Mouse (Mus musculus): ENCODE data around the gene Nmnat2.
A peak's percentile ranks its signal among the peaks of the same experiment; 100 is the strongest.

The Nmnat2 gene

GRCm38 (mm10) chr1:153019623-153020022 is 64.8 kb downstream of the Nmnat2 start:
- no peak for DNase-seq (ENCODE audit: low spot score)

DNA sequence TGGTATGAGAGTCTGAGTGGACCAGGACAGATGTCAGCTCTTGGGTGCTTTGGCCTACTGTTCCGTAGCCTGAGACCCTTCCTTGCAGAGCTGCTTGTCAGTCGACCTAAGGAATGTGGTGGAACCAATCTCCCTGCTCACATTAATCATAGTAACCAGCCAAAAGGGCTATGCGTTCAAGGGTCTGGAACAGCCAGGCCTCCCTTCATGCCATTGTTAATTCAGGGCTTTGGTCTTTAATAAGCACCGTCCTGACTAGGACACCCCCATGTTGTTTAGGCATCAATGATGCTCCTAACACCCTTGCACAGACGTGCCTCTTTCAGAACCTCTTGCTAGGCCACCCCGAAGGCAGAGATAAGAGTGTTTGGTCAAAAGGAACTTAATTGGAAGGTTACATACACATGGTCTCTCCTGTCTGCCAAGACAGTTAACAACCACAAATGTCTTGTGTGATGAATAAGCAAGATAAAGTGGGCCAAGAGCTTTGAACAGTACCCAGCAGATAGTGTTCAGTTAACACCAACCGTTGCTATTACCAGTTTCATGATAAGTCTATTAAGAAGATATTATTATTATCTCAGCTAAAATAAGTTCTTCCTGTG is 66.3 kb downstream of the Nmnat2 start:
- no peak for DNase-seq (ENCODE audit: low spot score)

DNA sequence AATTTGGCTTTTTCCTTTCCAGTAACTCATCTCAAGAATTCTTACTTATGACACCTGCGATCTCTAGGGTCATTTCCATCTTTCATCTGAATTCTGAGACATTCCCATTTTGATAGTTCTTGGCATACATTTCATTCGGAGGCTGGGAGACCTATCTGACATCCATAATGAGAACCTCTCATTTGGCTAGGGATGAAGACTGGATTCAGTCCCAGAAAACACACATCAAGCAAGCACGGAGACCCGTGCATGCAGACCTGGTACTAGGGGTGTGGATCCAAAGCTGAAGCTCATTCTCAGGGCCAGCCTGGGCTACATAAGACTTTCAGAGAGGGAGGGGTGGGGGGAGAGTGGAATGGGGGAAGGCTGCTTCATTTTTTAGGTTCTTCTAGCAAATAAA is 68.2 kb downstream of the Nmnat2 start:
- no peak for DNase-seq (ENCODE audit: low spot score)

GRCm38 (mm10) chr1:153023875-153024274 is 69.1 kb downstream of the Nmnat2 start:
- no peak for DNase-seq (ENCODE audit: low spot score)

GRCm38 (mm10) chr1:153024453-153024852 is 69.7 kb downstream of the Nmnat2 start:
- DNase-seq (ENCODE audit: low spot score): no peak

GRCm38 (mm10) chr1:153031345-153031744 is 76.6 kb downstream of the Nmnat2 start:
- DNase-seq (ENCODE audit: low spot score): no peak

- no peak for DNase-seq (ENCODE audit: low spot score)
Measured at GRCm38 (mm10) chr1:153031954-153032353, 77.2 kb downstream of the Nmnat2 start.

DNA sequence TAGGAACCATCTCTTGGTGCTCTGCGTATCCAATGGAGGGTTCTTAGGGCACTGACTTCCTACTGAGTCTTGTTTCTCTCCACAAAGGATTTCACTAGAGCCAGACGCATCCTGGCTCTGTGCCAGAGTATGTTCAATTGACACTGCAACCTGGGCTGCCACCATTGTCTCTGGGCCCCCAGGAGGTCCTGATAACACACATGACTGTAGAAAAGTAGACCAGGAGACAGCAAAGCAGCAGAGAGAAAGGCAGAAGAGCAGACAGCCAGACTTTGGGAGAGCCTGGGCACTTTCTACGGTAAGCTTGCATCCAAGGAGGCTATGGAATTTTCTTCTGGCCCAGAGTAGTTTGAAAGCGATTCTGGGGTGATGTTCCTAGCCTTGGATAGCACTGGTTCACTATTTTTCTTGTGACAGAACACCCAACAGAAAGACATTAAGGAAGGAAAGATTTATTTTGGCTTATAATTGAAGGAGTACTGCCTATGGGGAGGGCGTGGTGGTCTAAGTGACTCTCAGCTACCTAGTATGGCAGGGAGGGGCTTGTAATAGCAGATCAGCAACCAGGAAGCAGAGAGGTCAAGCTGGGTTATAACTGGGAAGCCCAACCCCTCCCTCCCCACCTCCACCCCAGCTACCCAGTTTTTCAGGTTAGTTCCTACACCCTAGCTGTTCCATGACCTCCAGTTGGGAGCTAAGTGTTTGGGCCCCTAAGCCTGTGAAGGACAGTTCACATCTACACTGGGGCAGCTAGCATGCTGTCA is 78.5 kb downstream of the Nmnat2 start:
- DNase-seq (ENCODE audit: low spot score): no peak

DNA sequence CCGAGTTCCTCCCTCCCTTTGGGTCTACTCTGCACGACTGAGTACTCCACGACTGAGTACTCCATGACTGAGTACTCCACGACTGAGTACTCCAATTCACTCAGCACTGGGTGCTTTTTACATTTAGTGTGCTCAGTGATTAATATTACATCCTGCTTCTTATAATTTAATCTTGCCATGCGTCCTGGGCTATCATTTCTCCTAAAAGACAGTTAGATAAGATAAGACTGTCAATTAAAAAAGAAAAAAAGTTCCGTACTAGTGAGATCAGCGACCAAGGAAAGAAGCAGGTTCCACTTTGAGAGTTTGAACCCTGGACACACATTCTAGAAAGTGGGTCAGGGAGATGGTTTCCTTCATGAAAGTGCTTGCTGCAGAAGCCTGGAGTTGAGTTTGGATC is 79.3 kb downstream of the Nmnat2 start:
- no peak for DNase-seq (ENCODE audit: low spot score)

DNA sequence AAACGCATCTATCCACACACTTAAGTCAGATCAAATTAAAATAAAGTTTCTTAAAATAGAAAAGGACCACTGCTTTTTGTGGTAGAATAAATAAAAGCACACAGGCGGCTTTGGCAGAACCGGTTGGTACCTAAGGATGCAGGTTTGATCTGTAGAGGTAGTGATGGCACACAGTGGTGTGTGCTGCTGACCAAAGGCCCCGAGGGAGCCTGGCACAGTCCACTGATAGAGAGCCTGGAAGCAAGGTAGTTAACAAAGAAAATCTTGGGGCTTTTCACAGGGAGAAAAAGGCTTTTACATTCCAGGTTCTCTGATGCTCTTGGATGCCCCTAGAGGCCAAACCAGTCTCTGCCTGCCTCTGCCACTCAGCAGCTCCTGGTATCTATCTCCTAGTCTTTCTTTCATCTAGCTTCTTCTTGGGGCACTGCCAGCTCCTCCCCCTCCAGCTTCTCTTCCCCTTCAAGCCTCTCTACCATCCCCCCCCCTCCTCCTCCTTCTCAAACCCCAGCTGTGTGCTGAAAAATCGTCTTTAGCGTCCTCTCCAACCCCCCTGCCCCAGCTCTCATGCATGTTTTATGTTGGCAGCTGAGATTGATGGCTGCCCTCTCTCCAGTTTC is 80.6 kb downstream of the Nmnat2 start:
- peak; percentile 41 for DNase-seq (ENCODE audit: low spot score)

DNA sequence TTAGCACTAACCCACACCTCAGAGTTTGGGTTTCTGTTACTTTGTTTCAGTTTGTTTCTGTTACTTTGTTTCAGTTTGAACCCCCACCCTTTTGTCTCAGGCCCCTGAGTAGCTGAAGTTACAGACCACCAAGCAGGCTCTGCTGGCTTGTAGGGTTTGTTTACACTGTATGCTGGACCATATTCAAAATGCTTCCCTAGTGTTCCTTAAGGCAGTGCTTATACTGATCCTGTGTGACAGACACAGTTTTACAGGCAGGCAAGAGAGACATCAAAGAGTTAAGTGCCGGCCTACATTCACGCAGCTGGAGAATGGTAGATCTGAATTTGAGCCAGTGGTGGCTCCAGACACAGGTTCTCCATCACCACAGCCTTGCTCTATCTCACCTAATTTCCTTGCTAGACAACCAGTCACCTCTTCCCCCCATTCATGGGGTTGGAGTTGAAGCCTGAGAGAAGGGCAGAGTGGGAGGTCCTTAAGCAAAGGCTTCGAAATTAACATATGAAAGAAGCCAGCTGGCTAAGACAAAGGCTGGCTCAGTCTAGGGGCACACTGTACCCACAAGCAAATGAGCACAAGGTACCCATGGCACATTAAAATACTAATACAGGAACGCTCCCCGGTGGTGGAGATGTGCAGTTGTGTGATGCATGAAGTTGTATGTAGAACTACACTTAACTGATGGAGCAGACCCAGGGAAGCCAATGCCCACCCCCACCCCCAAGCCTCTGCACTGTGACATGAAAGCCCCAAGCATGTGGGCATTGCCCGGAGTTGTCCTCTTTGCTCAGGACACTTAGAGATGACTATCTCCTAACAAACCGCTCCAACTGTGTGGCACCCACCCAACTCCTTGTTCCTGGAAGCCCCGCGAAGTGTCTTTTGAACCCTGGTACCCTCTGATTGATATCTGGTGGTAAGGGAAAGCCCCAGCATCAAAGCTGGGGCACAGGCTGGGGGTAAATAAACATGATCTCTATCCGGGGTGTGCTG is 82.9 kb downstream of the Nmnat2 start:
- DNase-seq (ENCODE audit: low spot score): no peak

DNA sequence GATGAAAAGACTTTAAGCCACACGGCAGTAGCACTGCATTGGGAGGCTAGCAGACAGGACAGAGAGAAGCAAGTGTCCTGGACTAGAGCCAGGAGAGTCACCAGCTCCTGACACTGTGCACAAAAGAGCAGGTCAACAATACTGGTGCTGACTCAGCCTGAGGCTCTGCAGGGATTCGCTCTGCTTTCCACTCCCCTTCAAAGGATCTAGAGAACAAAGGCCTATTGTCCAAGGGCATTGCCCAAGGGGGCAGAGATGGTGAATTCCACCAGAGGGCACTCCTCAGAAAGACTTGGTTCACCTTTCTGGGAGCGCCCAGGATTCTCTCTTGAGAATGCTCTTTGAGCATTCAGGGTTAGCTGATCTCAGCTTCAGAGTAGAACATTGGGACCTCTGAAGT is 85.3 kb downstream of the Nmnat2 start:
- DNase-seq (ENCODE audit: low spot score): no peak

DNA sequence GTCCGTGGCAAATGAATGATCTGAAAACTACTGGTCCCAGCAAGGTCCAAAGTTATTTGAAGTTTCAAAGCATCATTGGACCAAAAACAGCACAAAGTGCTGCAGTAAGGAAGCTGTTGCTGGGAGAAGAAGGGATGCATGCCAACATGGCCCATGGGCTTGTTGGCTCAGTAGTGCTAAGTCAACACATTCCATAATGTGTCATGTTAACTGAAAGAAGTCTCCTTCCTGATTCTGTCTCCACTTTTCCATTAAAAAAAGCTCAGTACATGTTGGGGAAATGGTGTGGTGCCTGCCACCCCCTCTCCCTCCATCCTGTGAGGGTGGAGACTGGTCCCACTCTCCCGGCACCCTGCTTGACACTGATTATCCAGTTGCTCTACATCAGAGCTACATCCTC is 86.3 kb downstream of the Nmnat2 start:
- no peak for DNase-seq (ENCODE audit: low spot score)

DNA sequence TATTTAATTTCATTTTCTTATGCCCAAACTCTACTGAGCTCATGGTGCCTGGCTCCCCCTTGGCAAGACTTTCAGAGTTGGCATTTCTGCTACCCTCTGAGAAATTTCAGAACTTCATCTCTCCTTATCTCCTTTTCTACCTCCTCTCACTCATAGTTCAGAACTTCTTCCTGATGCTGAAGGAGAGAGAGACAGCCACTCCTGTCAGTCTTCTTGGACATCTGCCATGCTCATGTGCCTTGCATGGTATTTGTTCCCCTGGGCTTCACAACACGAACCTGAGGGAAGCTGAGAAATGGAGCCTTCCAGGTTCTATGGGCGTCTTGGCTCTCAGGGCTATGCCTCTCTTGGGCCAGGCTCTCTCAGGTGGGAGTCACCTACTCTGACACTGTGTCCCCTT is 87.5 kb downstream of the Nmnat2 start:
- no peak for DNase-seq (ENCODE audit: low spot score)

- DNase-seq (ENCODE audit: low spot score): no peak
Measured at GRCm38 (mm10) chr1:153043332-153043731, 88.5 kb downstream of the Nmnat2 start.

DNA sequence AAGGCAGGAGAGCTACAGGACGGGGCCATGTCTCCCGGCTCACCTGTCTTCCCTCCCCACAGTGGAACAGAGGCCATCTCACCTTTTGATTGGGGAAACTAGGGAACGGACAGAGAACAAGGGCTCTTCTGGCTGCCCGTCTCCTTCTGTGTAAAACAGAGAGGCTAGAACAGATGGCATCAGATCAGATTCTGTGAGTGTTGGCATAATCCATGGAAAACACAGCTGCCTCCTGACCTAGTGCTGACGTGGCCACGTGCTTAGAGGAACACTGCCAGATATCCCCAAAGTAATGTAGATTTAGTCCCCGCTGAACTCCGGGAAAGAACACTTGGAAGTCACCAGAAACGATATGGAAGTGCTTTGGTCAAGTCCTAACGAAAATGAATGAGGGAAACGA is 90.6 kb downstream of the Nmnat2 start:
- DNase-seq (ENCODE audit: low spot score): no peak

DNA sequence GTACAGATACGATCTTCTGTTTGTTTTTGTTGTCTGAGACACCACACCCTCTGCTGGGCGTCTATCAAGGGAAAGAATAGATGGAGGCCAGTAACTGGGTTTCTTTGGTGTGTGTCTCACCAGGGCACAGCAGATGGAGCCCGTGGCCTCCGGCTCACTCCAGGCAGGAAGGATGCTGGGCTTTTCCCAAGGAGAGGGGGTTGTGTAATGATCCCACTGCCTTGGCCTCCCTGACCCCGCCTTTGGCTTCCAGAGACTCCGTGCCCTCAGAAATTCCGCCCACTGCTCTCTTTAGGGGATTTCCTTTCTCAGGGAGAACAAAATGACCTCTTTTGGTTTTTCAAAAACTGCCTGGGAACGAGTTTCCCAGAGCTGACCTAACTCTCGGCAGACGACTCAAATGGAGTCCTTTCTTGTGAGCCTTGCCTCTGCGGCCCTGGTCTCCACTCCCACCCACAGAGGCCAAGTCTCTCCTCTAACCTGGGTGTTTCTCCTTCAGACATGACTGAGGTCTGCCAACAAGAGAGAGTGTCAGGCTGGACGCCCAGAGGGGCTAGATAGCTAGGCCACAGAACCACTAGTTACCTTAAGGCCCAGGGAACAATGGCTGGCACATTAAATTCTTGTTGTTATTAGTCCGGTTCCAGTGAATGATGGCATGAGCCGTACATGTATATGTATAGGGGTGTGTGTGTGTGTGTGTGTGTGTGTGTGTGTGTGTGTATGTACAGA is 93.5 kb downstream of the Nmnat2 start:
- DNase-seq (ENCODE audit: low spot score): peak; percentile 59

GRCm38 (mm10) chr1:153049451-153049850 is 94.7 kb downstream of the Nmnat2 start:
- DNase-seq (ENCODE audit: low spot score): no peak

- DNase-seq (ENCODE audit: low spot score): no peak
Measured at GRCm38 (mm10) chr1:153051474-153051873, 96.7 kb downstream of the Nmnat2 start.

DNA sequence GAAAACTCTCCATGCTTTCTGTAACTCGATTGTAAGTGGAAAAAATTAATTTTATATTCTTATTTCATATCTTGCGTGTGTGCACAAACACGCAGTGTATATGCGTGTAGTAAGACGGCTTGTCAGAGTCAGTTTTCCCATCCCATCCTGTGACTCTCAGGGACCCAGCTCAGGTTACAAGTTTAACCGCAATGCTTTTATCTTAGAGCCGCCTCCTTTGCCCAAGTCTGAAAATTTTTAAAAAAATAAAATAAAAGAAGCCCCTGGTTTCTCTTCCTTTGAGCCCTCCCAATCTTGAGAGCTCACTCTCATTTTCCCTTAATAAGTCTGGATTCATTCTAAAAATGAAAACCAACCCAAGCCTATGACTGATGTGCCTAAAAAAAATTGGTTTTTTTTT is 98.8 kb downstream of the Nmnat2 start:
- DNase-seq (ENCODE audit: low spot score): no peak

GRCm38 (mm10) chr1:153054112-153054821 is 99.5 kb downstream of the Nmnat2 start:
- no peak for DNase-seq (ENCODE audit: low spot score)
